1 mouse cellular context compared by ENCODE assay signal in genomic region chr16:20496671-20497600, GRCm38 (mm10).
TF ChIP-seq lines count a peak whose summit lies in the region.

No protein-coding gene starts in this region.

TF ChIP-seq in MEL, 35 proteins besides CTCF, POLR2A, EP300 and RAD21 (continued from another document):
- TF ChIP-seq MAFK (IDR thresholded peaks at IDR 0.05; ENCODE audit: borderline replicate concordance, low read depth, low read length), result no peak
- no peak for TF ChIP-seq POLR2AphosphoS5 (IDR thresholded peaks at IDR 0.05; ENCODE audit: borderline replicate concordance, low read depth, low read length)
- no peak for TF ChIP-seq GABPA (IDR thresholded peaks at IDR 0.05; ENCODE audit: low read depth, low read length)
- no peak for TF ChIP-seq POLR2AphosphoS2 (IDR thresholded peaks at IDR 0.05; ENCODE audit: low read length)
- no peak for TF ChIP-seq BHLHE40 (IDR thresholded peaks at IDR 0.05; ENCODE audit: borderline replicate concordance, low read depth, low read length)
- TF ChIP-seq GATA1 (IDR thresholded peaks at IDR 0.05; ENCODE audit: low read depth, low read length), result no peak
- TF ChIP-seq CHD1 (IDR thresholded peaks at IDR 0.05; ENCODE audit: low read depth, low read length), result no peak
- TF ChIP-seq USF2 (IDR thresholded peaks at IDR 0.05; ENCODE audit: borderline replicate concordance in 1 of 2, insufficient read depth in 1 of 2, low read depth in 1 of 2, low read length in 2 of 2), result no peak
- TF ChIP-seq MYC (IDR thresholded peaks at IDR 0.05; ENCODE audit: low read depth, low read length), result 0 out of 2 replicates have a peak, but pooled peaks have one; percentile 20
- peak; percentile 81 for TF ChIP-seq ELF1 (IDR thresholded peaks at IDR 0.05; ENCODE audit: low read depth, low read length)
- TF ChIP-seq ETS1 (IDR thresholded peaks at IDR 0.05; ENCODE audit: low read depth, low read length), result no peak
- no peak for TF ChIP-seq USF1 (IDR thresholded peaks at IDR 0.05; ENCODE audit: low read depth, low read length)
- no peak for TF ChIP-seq NRF1 (IDR thresholded peaks at IDR 0.05; ENCODE audit: insufficient read depth, low read depth, low read length, poor library complexity, severe bottlenecking)
- no peak for TF ChIP-seq MAZ (IDR thresholded peaks at IDR 0.05; ENCODE audit: low read depth, low read length)
- TF ChIP-seq E2F4 (IDR thresholded peaks at IDR 0.05; ENCODE audit: borderline replicate concordance, low read depth, low read length), result no peak
- no peak for TF ChIP-seq ZMIZ1 (IDR thresholded peaks at IDR 0.05; ENCODE audit: low read depth, low read length)
